Mouse (Mus musculus) kidney, adult 2 months (tissue): Measurements from ENCODE around the gene F5.

Source experiments
- CTCF ChIP-seq: fragments of 200-500 bp; conservative IDR thresholded peaks from 2 replicates; pipeline ENCODE4 v1.5.1; 2011; ENCODE audit warnings: low read depth, mild to moderate bottlenecking, control low read depth, low read length, moderate library complexity, mixed read lengths; ENCODE audit not compliant: insufficient read depth, insufficient read length
- POLR2A ChIP-seq: fragments of 200-500 bp; IDR thresholded peaks from one replicate; pipeline ENCODE4 v1.6.1; 2011; ENCODE audit warnings: low read depth, low read length, control low read depth

- TF ChIP-seq CTCF (no peak), POLR2A (no peak)
These were observed 17.2 kb downstream of the F5 start for GRCm38 (mm10) chr1:164168818-164169217.
